Comparison of ENCODE assay signal across 22 mouse cellular contexts in the genomic region with DNA sequence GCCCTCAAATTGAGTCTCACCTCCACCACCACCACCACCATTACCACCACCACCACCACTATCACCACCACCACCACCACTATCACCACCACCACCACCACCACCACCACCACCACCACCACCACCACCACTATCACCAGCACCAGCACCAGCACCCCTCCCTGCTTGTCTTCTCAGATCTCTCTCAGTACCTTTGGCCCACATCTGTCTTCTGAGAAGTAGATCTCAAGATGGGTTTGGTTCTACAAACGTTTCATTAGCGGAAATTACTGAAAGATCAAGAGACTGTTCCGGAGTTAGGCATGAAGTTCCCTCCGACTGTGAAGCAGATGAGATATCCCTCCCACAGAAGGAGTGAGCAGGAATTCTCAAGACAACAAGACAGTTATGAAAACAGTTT. TPM values are rescaled to one million over a fixed set of nuclear protein-coding genes. Genes with fewer than 3 reads are reported as not detected.
A peak's percentile ranks its signal among the peaks of the same experiment; 100 is the strongest.
DNase-seq lines count a peak whose midpoint lies in the region; ATAC-seq and TF ChIP-seq lines count a peak whose summit lies in the region.
"Had no signal": no experiment of that assay in that cellular context is flagged by ENCODE, and none has a peak within 500 bp of the region (broad histone marks: within the 10 kb centered on the region; RNA-seq: fewer than 3 reads in every experiment).

No protein-coding gene starts in this region.

- H3K9ac ChIP-seq in heart, embryonic 11.5 days (ENCODE audit: low read depth, low read length): no peak overlapping the region
- H3K9ac ChIP-seq in stomach, embryonic 15.5 days: no peak overlapping the region
- no peak overlapping the region for H3K9ac ChIP-seq in stomach, postnatal 0 days (ENCODE audit: low read length)
- H3K9ac ChIP-seq in liver, embryonic 13.5 days: peak overlapping the region; percentile 59
- H3K9ac ChIP-seq: forebrain, embryonic 15.5 days; hindbrain, embryonic 13.5 days; limb, embryonic 13.5 days; lung, embryonic 15.5 days; midbrain, embryonic 12.5 days; neural tube, embryonic 12.5 days had no signal

- TF ChIP-seq EP300 in stomach, postnatal 0 days (optimal IDR thresholded peaks at IDR 0.05): no peak

- ATAC-seq in heart, embryonic 11.5 days (replicated peaks; ENCODE audit: insufficient number of reproducible peaks, low FRiP score, low TSS enrichment): no peak
- peak; percentile 67; the same call in 1 of the 2 replicates for ATAC-seq in stomach, embryonic 15.5 days (ENCODE audit: insufficient read depth, low FRiP score, low read depth)
- no peak for ATAC-seq in stomach, postnatal 0 days (ENCODE audit: low FRiP score, low TSS enrichment)
- ATAC-seq in liver, embryonic 13.5 days (ENCODE audit: low read depth): peak; percentile 83
- ATAC-seq: forebrain, embryonic 15.5 days had no signal

- TF ChIP-seq CTCF in stomach, postnatal 0 days (IDR thresholded peaks at IDR 0.05; ENCODE audit: low read depth): no peak

- H3K9me3 ChIP-seq in heart, embryonic 11.5 days (replicated peaks; ENCODE audit: control insufficient read depth, low read length): no peaks in the 10 kb centered on the region
- H3K9me3 ChIP-seq in stomach, embryonic 15.5 days: no peaks in the 10 kb centered on the region
- H3K9me3 ChIP-seq in stomach, postnatal 0 days (ENCODE audit: control insufficient read depth, low read length): no peaks in the 10 kb centered on the region
- no peaks in the 10 kb centered on the region for H3K9me3 ChIP-seq in liver, embryonic 13.5 days (replicated peaks)
- H3K9me3 ChIP-seq: forebrain, embryonic 15.5 days; hindbrain, embryonic 13.5 days; limb, embryonic 13.5 days; lung, embryonic 15.5 days; midbrain, embryonic 12.5 days; neural tube, embryonic 12.5 days had no signal

- H3K4me2 ChIP-seq in heart, embryonic 11.5 days: no peak overlapping the region
- no peak overlapping the region for H3K4me2 ChIP-seq in stomach, embryonic 15.5 days
- H3K4me2 ChIP-seq in stomach, postnatal 0 days (replicated peaks; ENCODE audit: low read depth): no peak overlapping the region
- H3K4me2 ChIP-seq in liver, embryonic 13.5 days: peak overlapping the region; percentile 58
- H3K4me2 ChIP-seq: forebrain, embryonic 15.5 days; hindbrain, embryonic 13.5 days; limb, embryonic 13.5 days; lung, embryonic 15.5 days; midbrain, embryonic 12.5 days; neural tube, embryonic 12.5 days had no signal

- intact Hi-C loops in left cerebral cortex, postnatal 10 days (cut with DNase I): no loop called here

- no peaks in the 10 kb centered on the region for H3K36me3 ChIP-seq in heart, embryonic 11.5 days (ENCODE audit: control insufficient read depth, insufficient read depth, low read length)
- no peaks in the 10 kb centered on the region for H3K36me3 ChIP-seq in stomach, embryonic 15.5 days
- H3K36me3 ChIP-seq in stomach, postnatal 0 days (ENCODE audit: control insufficient read depth, insufficient read depth, low read length): no peaks in the 10 kb centered on the region
- no peaks in the 10 kb centered on the region for H3K36me3 ChIP-seq in liver, embryonic 13.5 days
- H3K36me3 ChIP-seq: forebrain, embryonic 15.5 days; hindbrain, embryonic 13.5 days; limb, embryonic 13.5 days; lung, embryonic 15.5 days; midbrain, embryonic 12.5 days; neural tube, embryonic 12.5 days had no signal

- H3K27ac ChIP-seq in heart, embryonic 11.5 days (ENCODE audit: low read depth, low read length): peak overlapping the region; percentile 25
- H3K27ac ChIP-seq in stomach, embryonic 15.5 days: no peak overlapping the region
- no peak overlapping the region for H3K27ac ChIP-seq in stomach, postnatal 0 days (replicated peaks)
- peak overlapping the region; percentile 97 for H3K27ac ChIP-seq in liver, embryonic 13.5 days
- H3K27ac ChIP-seq: forebrain, embryonic 15.5 days; heart, adult 2 months; hindbrain, embryonic 13.5 days; limb, embryonic 13.5 days; lung, embryonic 15.5 days; midbrain, embryonic 12.5 days; neural tube, embryonic 12.5 days had no signal

- WGBS in heart, embryonic 11.5 days (ENCODE audit: insufficient replicate concordance): 63% methylated on average over 4 of the region's 4 CpGs
- 74% methylated on average over 4 of the region's 4 CpGs for WGBS in stomach, embryonic 15.5 days
- 70% methylated on average over 4 of the region's 4 CpGs for WGBS in stomach, postnatal 0 days
- WGBS in liver, embryonic 13.5 days (ENCODE audit: insufficient replicate concordance): 27% methylated on average over 4 of the region's 4 CpGs

- H3K4me1 ChIP-seq in heart, embryonic 11.5 days (ENCODE audit: control insufficient read depth, insufficient read depth, low read length): peaks cover 10% of the 10 kb centered on the region
- H3K4me1 ChIP-seq in stomach, embryonic 15.5 days: no peaks in the 10 kb centered on the region
- H3K4me1 ChIP-seq in stomach, postnatal 0 days (replicated peaks; ENCODE audit: control insufficient read depth, insufficient read depth): no peaks in the 10 kb centered on the region
- peaks cover 83% of the 10 kb centered on the region for H3K4me1 ChIP-seq in liver, embryonic 13.5 days (replicated peaks)
- H3K4me1 ChIP-seq: forebrain, embryonic 15.5 days; hindbrain, embryonic 13.5 days; lung, embryonic 15.5 days; midbrain, embryonic 12.5 days; neural tube, embryonic 12.5 days had no signal

- no peak for DNase-seq in heart, postnatal 4 days
- DNase-seq in stomach, postnatal 0 days (ENCODE audit: low spot score): no peak
- DNase-seq in liver, embryonic 13.5 days: no peak
- DNase-seq in left cerebral cortex, postnatal 10 days (ENCODE audit: extremely low spot score in 1 of 2, low spot score in 2 of 2): no peak
- DNase-seq in kidney, adult 11 months: no peak
- DNase-seq in yolk sac, embryonic 10.5 days (ENCODE audit: low spot score): no peak
- DNase-seq: cerebellum, adult 9-11 months; gastrocnemius, postnatal 25 days; heart, adult 2 months; kidney, adult 9 months; kidney, postnatal 4 days; right cerebral cortex, postnatal 4 days; thymus, postnatal 36 days had no signal

- H3K4me3 ChIP-seq in heart, embryonic 11.5 days (ENCODE audit: low read depth, low read length): no peak overlapping the region
- H3K4me3 ChIP-seq in stomach, embryonic 15.5 days (replicated peaks): no peak overlapping the region
- H3K4me3 ChIP-seq in stomach, postnatal 0 days (ENCODE audit: low read depth, low read length): no peak overlapping the region
- peak overlapping the region; percentile 6; the same call in 1 of the 2 replicates for H3K4me3 ChIP-seq in liver, embryonic 13.5 days (replicated peaks)
- H3K4me3 ChIP-seq: erythroblast, embryonic 14.5 days; forebrain, embryonic 15.5 days; heart, adult 2 months; hindbrain, embryonic 13.5 days; limb, embryonic 13.5 days; lung, embryonic 15.5 days; midbrain, embryonic 12.5 days; neural tube, embryonic 12.5 days had no signal

- no peaks in the 10 kb centered on the region for H3K27me3 ChIP-seq in heart, embryonic 11.5 days (ENCODE audit: control insufficient read depth, insufficient read depth, low read length)
- H3K27me3 ChIP-seq in stomach, embryonic 15.5 days (replicated peaks): no peaks in the 10 kb centered on the region
- H3K27me3 ChIP-seq in stomach, postnatal 0 days (ENCODE audit: control insufficient read depth, insufficient read depth, low read length): no peaks in the 10 kb centered on the region
- no peaks in the 10 kb centered on the region for H3K27me3 ChIP-seq in liver, embryonic 13.5 days
- H3K27me3 ChIP-seq: forebrain, embryonic 15.5 days; hindbrain, embryonic 13.5 days; limb, embryonic 13.5 days; lung, embryonic 15.5 days; midbrain, embryonic 12.5 days; neural tube, embryonic 12.5 days had no signal

RNA-seq across cellular contexts. Expression of a gene that starts 46.5 kb away (rescaled TPM):
- polyA plus RNA-seq in heart, embryonic 11.5 days (2014; fragmentation: Nextera tagmentation; extraction: Ambion mirVana): 6.5 and 6.7 TPM in 2 replicates
- 1 to 10 TPM; 4.3 to 4.8 TPM for total RNA-seq in heart, postnatal 4 days (2021)
- 7.8 and 8.1 TPM in 2 replicates for polyA plus RNA-seq in stomach, embryonic 15.5 days (2015; fragmentation: Nextera tagmentation; extraction: Ambion mirVana)
- polyA plus RNA-seq in stomach, postnatal 0 days (2015; fragmentation: Nextera tagmentation; extraction: Ambion mirVana): 4.2 and 4.5 TPM in 2 replicates
- 4.3 and 4.4 TPM in 2 replicates for polyA plus RNA-seq in liver, embryonic 13.5 days (2015; fragmentation: Nextera tagmentation; extraction: Ambion mirVana)
- total RNA-seq in left cerebral cortex, postnatal 10 days (2021): 100 to 1,000 TPM; 203 to 215 TPM

Comparison
In these comparisons a context has a peak if more than half of its experiments do, and no peak if none do; other contexts are left out.
1. ATAC-seq: peak in stomach, embryonic 15.5 days (single experiment) and liver, embryonic 13.5 days (single experiment); none in heart, embryonic 11.5 days (single experiment) and stomach, postnatal 0 days (single experiment).
2. H3K27ac ChIP-seq: peak in heart, embryonic 11.5 days (single experiment) and liver, embryonic 13.5 days (single experiment); none in stomach, embryonic 15.5 days (single experiment) and stomach, postnatal 0 days (single experiment).